Mouse (Mus musculus) retina, postnatal 7 days (tissue): ENCODE results near the gene Adamtsl1.

Experiments used
- DNase-seq: peaks from one replicate; pipeline ENCODE4 v3.0.0-alpha.2; 2012; ENCODE audit warnings: low read depth, low spot score

The Adamtsl1 gene

DNA sequence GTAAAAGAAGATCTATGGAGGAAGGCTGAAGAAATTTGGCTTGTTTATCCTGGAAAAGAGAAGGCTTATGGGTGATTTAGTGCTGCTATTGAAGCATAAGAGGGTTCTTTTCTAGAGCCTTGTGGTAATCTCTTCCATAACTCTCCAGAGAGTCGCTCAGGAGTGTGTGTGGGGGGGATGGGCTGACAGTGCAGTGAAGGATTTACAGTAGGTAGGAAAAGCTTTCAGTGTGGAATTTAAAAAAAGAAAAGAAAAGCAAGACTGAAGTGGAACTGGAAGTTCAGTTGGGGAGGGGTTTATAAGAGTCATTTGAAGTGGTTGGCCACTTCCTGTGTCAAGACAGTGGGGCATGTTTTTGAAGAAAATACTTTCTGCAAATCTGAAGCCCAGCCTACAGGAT lies 155.8 kb downstream of the Adamtsl1 start:
- no peak for DNase-seq

DNA sequence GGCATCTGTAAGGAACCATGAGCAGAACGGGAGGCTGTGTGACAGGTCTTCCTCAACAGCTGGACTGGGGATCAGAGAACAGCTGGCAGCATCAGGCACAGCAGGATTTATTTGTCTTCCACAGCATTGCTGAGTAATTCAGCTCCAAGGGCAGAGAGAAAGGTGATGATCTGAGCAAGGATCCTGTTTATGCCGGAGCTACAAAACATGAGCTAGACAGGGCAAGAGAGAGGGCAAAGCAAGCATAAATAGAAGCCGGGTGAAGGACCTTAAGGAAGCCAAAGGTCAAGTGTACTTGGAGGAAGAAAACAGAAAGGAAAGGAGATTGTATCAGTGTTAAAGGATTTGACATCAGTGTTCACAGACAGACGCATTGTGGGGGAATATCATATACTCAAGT lies 158.3 kb downstream of the Adamtsl1 start:
- no peak for DNase-seq

DNA sequence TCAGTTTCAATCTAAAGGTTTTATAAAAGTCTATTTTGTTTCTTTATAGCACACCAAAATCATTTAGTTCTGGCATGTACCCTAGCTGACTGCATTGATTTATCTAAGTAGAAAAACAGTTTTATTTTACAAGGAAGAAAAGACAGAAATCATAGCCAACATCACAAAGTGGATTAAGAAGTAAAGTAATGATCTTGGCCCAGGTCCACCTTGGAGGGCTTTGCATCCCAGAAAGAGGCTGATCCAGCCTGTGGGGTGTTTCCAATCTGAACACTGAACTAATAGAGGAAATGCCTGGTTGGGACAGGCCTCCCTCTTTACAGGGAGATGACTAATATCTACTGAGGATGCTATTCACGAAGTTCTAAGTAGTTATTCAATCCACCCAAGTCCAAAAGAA lies 163.6 kb downstream of the Adamtsl1 start:
- DNase-seq = no peak

DNA sequence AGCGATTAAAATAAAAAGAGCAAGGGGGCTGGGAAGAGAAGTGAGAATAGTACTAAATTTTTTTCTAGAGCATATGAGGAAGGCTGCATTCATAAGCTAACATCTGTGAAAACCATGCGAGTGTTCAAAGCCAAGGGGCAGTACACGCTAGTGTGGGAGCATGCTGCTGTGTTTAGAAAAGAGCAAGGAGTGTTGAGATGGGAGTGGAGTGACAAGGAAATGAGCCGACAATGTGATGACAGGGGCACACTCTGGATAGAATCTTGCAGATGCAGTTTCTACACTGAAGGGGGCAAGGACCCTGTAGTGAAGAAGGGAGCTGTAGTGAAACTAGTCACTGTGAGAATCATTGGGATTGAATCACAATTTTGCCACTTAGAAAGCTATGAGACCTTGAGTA lies 172.2 kb downstream of the Adamtsl1 start:
- DNase-seq = no peak

DNA sequence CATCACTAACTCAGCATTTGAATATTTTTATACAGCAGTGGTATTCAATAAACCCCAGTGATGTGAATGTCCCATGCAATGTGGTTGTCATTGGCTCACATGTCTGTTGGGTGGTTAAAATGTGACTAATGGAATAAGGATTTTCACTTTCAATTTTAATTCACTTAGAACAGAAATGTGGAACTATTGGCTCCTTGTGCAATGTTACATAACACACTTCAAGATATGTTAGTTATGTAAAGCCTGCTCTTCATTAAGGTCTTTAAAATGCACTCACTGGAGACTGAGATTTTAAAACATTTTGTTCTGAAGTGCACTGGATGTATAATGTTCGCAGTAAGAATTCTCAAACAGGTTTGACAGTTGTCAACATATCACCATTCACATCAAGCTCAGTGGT lies 181.3 kb downstream of the Adamtsl1 start:
- DNase-seq = no peak

DNA sequence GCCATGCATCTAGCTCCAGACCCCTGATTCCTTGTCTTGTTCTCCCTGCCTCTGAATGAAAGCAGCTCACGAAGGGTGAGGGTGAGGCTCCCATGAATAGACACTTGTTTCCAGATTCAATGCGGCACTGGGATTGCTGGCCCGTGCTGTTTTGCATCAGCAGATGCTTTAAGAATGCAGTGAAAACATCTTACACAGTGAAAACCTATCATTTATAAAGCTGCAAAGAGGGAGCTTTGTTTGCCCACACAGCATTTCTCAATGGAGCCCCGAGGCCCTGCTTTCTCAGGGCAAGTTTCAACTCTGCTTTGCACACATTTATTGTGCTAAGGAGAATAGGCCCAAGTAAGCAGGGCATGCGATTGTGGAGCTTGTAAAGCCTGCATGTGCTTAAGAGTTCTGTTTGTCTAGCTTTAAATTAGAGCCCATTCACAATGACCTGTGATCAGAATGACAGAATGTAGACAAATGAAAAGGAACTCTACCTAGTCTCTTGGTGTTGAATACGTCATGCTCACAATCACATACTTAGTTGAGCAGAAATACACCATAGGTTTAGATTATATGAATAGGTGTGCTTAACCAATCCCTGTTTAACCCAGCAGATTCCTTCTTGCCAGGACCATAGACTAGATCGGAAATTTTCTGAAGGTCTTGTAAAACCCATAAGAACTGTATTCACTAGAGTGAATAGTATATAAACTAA lies 193.5 kb downstream of the Adamtsl1 start:
- DNase-seq = no peak

DNA sequence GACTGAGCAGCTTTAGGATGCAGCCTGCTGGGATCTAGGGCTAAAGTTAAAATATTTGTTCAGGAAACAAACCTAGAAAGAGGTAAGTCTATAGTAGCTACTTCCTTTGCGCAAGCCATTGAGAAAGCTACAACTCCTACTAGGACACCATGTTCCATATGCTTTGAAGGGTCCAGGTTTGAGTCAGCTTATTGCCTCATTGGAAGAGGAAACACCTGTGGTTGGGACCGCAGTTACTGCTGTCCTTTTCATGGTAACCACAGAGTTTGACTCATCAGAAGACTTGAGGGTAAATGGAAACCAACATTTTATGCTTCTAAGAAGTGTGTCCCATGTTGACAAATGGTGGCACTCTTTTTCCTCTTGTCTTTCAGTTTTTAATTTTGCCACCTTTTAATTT lies 195.7 kb downstream of the Adamtsl1 start:
- no peak for DNase-seq

DNA sequence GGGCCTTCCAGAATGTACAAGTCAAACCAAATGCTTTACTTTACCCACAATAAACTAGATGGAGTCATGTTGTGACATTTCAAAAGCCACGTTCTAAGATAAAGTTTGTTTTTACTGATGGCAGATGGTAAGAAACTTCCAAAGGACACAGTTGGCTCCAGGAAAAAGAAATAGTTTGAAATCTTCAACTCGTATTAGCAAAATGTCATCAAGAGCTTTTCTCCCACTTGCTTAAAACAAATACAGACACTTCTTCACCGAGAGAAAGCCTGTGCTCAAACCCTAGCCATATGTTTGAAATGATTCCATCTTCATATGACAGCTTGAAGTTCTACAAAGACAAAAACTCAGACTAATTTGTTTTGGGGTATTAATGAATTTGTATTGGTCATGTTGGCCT lies 211.0 kb downstream of the Adamtsl1 start:
- DNase-seq = no peak

DNA sequence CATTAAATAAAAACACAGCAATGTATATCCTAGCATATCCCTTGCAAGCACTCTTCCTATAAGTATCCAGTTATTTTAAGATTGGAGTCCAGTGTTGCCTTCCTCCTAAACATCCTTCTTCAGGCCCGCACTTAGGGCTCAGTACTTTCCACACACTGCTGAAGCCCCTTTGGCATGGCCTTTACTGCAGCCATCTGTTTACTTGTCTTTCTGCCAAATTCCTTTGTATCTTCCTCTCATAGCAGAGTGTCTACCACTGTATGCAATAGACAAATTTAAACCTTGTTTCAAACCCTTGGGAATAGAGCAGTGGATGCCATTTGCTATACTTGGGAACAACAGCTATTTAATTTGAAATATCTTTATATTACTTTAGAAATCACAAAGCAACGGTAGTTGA lies 213.8 kb downstream of the Adamtsl1 start:
- DNase-seq = no peak

DNA sequence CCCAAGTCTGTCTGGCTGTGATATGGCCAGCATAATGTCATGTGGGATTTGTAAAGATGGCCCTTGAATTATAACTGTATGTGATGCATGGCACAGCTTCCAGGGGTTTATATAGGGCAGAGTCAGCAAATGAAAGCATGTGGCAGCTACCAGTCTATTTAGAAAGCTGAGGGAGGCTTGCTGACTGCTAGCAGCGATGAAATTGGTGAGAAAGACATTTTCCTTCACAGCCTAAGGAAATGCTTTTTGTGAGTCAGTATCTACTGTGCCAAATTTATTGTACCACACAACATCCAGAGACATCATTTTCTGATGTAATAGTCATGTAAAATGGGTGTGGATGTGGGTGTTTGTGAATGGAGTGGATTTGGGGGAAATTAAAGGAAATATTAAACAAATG lies 214.4 kb downstream of the Adamtsl1 start:
- DNase-seq = no peak

DNA sequence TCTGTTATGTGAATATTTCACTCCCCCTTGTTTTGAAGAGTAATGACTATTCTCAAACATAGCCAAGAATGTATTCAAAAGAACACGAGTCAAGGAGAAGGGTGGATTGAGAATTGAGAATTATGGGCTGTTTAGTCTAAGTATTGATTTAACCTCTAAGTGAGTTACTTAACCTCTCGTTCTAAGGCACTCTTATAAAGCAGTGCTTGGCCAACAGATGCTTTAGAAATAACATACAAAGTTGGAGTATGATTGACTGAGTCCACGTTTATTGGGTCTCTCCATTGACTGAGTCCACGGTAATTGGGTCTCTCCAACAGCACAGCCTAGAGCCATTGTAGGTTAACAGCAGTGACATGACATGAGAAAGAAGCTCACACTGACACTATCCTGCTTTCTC lies 226.5 kb downstream of the Adamtsl1 start:
- no peak for DNase-seq

DNA sequence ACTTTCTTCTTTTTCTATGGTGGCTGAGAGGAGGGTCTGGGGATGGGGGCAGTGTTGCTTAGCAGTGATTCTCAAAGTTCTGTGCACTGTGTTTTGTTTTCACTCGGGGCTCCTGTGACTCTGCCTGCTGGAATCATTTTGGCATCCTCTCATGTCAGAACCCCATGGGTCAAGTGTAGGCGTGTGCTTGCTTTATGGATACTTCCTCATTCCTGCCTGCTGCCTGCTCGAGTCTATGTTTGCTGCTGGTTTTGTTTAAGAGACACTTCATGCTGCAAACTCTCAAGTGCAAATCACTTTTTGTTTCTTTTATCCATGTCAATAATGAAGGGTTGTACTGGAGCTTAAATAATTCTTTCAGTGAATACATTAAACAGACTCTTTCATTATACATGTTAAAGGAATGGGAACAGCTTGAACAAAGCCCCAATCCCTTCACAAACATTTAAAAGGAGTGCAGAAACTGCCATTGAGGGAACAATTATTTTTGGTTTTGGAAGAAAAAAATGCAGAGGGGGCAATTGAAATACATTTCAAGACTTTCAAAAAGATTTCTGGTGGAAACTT lies 227.9 kb downstream of the Adamtsl1 start:
- no peak for DNase-seq

DNA sequence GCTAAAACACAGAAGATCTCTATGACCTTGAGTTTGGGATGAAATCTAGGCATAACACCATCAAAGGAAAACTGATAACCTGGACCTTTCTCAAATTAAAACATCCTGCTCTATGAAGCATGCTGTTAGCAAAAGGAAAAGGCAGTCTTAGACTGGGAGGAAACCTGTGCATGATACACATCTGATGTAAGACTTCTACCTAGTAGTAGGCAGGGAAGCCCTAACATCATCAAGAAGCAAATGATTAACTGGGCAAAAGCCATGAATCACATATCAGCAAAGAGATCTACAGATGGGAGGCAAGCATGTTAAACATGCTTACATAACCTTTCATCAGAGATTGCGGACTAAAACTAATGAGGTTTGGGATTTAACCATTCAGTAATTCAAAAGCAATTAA lies 229.5 kb downstream of the Adamtsl1 start:
- DNase-seq = no peak

DNA sequence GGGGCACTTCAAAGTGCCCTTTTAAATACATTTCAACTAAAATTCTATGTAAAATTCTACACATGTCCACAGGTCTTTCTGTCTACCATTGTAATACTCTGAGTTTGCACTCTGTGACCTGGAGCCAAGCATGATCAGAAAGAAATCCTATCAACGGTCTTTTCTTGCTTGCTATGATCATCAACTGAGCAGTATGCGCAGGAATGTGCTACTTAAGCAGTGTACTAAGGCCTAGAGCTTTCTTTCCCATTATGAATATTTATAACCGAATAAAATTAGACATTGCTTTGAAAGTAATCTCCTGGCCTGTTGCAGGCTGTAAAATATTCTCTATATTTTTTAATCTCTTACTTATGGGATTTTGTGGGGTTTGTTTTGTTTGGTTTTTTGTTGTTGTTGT lies 248.7 kb downstream of the Adamtsl1 start:
- no peak for DNase-seq

DNA sequence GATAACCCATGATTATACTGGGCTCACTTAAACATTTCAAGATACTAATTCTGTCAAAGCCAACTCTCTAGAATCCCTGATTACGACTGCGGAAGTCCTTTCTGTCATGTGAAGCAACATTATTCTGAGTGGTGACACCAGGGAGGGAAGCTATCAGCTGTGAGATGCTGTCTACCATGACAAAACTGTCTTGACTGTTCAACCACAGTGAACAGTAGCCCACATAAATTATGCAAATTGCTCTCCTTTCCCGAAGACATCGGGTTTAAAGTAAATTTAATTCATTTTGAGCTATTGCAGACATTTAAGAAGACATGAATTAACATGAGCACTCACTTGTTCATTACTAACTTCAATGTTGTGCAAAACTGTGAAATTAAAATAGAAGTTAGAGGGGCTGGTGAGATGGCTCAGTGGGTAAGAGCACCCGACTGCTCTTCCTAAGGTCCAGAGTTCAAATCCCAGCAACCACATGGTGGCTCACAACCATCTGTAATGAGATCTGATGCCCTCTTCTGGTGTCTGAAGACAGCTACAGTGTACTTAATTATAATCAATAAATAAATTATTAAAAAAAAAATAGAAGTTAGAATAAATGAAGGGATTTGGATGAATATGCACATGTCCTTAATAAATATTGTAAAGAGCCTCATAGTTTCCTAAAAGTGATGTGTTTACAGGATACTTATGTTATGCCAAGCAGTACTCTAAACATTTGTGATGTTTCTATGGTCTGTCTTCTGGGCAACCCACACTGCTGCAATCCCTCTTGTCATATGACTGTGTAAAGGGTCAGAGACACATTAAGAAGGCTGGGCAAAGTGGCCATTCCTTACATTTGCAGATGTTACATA lies 249.4 kb downstream of the Adamtsl1 start:
- no peak for DNase-seq

DNA sequence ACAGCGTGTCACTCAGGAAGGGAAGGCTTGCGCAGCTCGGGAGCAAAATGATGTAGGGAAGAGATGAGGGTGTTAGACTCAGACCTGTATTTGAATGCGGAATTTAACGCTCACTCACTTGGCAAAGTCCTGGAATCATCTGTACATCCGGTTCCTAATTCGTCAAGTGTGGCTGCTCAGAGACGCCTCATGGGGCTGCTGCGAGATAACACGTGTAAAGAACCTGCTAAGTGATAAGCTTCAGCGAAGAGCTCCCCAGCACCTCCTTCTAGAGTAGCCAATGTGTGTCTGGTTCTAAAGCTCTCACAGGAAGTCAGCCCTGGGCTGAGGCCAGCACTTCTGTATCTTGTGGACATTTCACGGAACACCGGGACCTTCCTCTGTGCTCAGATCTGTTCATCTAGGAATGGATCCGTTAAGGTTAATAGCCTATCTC lies 250.1 kb downstream of the Adamtsl1 start:
- DNase-seq = no peak

DNA sequence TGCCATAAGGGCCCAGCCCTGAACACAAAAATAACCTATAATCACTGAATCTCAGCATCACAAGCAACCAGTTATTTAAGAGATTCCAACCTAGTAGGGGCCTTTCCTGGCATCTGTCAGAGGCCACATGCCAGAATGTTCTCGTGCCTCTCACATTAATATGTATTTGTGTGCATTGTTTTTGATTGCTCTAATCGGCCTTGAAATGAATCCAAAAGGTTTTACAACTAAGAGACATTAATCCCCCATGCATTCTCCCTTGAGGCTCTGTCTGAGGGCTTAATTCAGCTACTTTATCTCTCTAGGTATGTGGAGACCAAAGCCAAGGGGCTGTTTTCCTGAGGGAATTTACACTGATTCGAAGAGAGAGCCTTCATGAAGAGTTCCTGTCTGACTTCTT lies 250.5 kb downstream of the Adamtsl1 start:
- DNase-seq = no peak

DNA sequence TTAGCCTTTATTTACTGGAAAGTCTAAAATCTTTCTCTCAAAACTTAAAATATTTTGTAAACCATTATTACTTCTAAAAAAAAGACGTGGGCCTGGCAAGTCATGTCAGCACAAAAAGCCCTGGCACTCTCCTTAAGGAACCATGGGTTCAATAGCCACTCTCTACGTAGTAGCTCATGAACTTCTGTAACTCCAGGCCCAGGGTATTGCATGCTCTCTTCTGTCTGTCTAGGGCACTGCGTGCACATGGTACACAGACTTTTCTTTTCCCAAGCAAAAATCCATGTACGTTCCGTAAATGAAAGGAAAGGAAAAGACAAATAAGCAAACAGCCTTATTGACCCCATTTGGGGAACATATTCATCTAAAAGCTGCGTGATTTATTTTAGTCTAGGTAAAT lies 253.7 kb downstream of the Adamtsl1 start:
- no peak for DNase-seq

DNA sequence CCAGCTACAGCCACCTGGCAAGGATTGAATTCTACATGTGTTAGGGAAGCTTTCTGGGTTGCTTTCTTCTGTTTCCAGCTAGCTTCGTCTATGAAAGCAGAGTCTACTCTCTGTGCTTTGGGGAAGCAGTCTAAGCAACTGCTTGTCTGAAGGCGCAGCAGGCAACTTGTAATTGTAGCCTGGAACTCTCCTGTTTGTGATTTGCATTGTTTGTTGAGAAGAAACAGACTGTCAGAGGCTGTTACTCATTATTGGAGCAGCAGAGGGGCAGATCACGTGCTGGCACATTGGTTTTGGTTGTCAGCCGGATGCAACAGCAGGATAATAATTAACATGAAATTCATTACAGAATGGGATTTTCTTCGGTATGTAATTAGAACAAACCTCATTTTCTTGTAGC lies 254.1 kb downstream of the Adamtsl1 start:
- DNase-seq = no peak

DNA sequence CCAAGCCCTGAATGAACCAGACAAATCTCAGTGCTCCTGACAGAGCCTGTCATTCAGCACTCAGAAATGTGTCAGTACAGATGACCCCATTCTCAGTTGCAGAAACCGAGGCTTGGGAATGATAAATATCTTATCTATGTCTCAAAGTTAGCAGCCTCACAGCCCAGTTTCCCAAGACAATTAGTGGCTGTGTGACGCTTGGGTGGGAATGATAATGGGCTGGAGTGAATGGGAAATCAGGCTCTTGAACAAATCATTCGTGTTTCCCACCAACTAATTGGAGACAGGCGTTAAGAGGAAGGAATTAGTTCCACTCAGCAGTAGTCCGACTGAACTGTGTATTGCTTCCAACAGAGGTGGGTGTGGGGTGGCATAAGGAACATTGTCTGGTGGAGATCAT lies 268.5 kb downstream of the Adamtsl1 start:
- DNase-seq = no peak

DNA sequence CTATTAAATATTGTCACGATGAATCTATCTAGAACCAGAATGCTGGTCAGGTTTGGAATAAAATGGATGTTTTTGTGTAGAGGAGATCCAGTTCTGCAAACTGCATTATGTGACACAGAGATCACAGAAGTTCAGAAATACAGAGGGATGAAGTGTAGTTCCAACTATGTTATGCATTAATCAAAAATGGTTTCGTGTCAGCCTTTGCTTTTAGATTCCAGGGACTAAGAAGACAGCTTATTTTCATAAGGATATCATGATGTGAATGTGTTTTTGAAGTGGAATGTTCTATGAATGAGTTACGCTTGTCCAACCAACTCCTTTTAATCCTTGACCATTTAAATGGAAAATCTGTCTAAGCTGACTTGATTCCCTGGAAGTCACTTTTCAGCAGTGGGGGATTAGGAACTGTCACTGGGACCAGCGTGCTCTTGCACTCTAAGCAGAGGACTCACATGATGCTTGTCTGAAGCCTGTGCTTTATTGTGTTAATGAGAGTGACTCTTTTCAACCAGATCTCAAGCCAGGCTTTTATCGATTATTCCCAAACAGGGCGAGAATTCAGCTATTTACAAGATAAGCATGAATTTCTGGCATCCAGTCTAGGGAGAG lies 269.9 kb downstream of the Adamtsl1 start:
- DNase-seq = no peak

DNA sequence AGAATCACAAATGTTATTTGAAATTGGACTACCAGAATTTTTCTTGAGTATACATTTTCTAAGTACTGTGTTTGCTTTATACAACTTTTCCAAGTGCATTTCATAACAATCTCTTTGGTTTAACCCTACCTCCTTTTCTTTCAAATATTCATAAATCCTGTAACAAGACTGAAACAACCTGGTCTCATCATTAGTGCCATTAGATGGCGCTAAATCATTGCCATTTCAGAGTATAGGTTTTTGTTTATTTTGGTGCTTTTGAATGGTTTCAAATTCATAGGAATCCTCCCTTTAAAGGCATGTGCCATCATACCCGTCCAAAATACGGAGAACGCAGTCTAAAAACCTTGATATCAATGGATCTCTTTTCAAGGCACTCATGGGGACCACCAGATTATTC lies 270.5 kb downstream of the Adamtsl1 start:
- no peak for DNase-seq
